31 mouse cellular contexts compared by ENCODE assay signal in the genomic region with DNA sequence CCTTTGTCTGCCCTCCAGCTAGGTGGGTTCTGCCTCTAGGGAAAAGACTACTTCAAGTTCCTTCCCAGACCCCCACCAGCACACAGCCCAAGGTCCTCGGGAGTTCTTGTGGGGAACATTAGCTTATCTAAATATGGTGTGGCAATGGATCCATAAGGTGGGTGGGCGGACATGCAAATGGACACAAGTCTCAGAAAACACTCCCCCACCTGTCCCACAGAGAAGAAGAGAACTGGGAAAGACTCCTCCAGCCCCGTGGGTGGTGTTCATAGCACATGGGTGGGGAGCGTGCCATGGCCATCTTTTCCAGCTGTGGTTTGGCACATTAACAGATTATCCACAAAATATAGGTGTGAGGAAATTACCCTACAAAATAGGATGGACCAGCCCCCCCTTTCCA.
DNase-seq lines count a peak whose midpoint lies in the region; ATAC-seq lines count a peak whose summit lies in the region.
"Had no signal": no experiment of that assay in that cellular context is flagged by ENCODE, and none has a peak within 500 bp of the region (broad histone marks: within the 10 kb centered on the region; RNA-seq: fewer than 3 reads in every experiment).

No protein-coding gene starts in this region.

- no peak overlapping the region for H3K4me3 ChIP-seq in liver, embryonic 12.5 days
- H3K4me3 ChIP-seq: embryonic facial prominence, embryonic 13.5 days; forebrain, embryonic 10.5 days; forebrain, embryonic 15.5 days; gastrocnemius, adult 2 months; hindbrain, embryonic 10.5 days; hindbrain, embryonic 15.5 days; limb, embryonic 10.5 days; limb, embryonic 15.5 days; midbrain, embryonic 13.5 days; neural tube, embryonic 13.5 days had no signal

- WGBS in liver, embryonic 12.5 days (ENCODE audit: insufficient replicate concordance), result 63% methylated on average over 4 of the region's 4 CpGs

- no peaks in the 10 kb centered on the region for H3K27me3 ChIP-seq in liver, embryonic 12.5 days (replicated peaks)
- H3K27me3 ChIP-seq: embryonic facial prominence, embryonic 13.5 days; forebrain, embryonic 15.5 days; hindbrain, embryonic 15.5 days; limb, embryonic 15.5 days; midbrain, embryonic 13.5 days; neural tube, embryonic 13.5 days had no signal

- H3K9ac ChIP-seq in liver, embryonic 12.5 days, result no peak overlapping the region
- H3K9ac ChIP-seq: embryonic facial prominence, embryonic 13.5 days; forebrain, embryonic 15.5 days; hindbrain, embryonic 15.5 days; limb, embryonic 15.5 days; liver, embryonic 14.5 days; midbrain, embryonic 13.5 days; neural tube, embryonic 13.5 days had no signal

- H3K27ac ChIP-seq in liver, embryonic 12.5 days, result no peak overlapping the region
- H3K27ac ChIP-seq: embryonic facial prominence, embryonic 13.5 days; forebrain, embryonic 10.5 days; forebrain, embryonic 15.5 days; gastrocnemius, adult 2 months; hindbrain, embryonic 15.5 days; limb, embryonic 10.5 days; limb, embryonic 15.5 days; liver, embryonic 14.5 days; macrophage; midbrain, embryonic 13.5 days; neural tube, embryonic 13.5 days had no signal

- H3K36me3 ChIP-seq in liver, embryonic 12.5 days, result no peaks in the 10 kb centered on the region
- H3K36me3 ChIP-seq: embryonic facial prominence, embryonic 13.5 days; forebrain, embryonic 10.5 days; forebrain, embryonic 15.5 days; hindbrain, embryonic 10.5 days; hindbrain, embryonic 15.5 days; limb, embryonic 10.5 days; limb, embryonic 15.5 days; midbrain, embryonic 13.5 days; neural tube, embryonic 13.5 days had no signal

- H3K9me3 ChIP-seq in liver, embryonic 12.5 days (replicated peaks), result peaks cover 10% of the 10 kb centered on the region; the same call in 1 of the 2 replicates
- H3K9me3 ChIP-seq: embryonic facial prominence, embryonic 13.5 days; forebrain, embryonic 10.5 days; forebrain, embryonic 15.5 days; hindbrain, embryonic 10.5 days; hindbrain, embryonic 15.5 days; limb, embryonic 10.5 days; limb, embryonic 15.5 days; midbrain, embryonic 13.5 days; neural tube, embryonic 13.5 days had no signal

- peak; percentile 53 for DNase-seq in layer of hippocampus, adult 11-12 months (ENCODE audit: low spot score)
- DNase-seq in layer of hippocampus, postnatal 25 days (ENCODE audit: extremely low spot score in 1 of 2, low spot score in 1 of 2), result no peak
- DNase-seq in right cerebral cortex, adult 18-20 months, result peak; percentile 49
- no peak for DNase-seq in right cerebral cortex, postnatal 25 days
- DNase-seq in layer of hippocampus, adult 9-11 months, result peak; percentile 76
- no peak for DNase-seq in spleen, postnatal 10 days (ENCODE audit: low spot score in 2 of 2)
- DNase-seq: adrenal gland, postnatal 25 days; cerebellum, adult 18-20 months; cerebellum, postnatal 10 days; gastrocnemius, adult 2 months; gastrocnemius, postnatal 36 days; heart, postnatal 14 days; kidney, adult 11 months; kidney, postnatal 14 days; lung, adult 2 months; lung, postnatal 10 days; thymus, postnatal 4 days had no signal

- ATAC-seq in liver, embryonic 12.5 days, result no peak
- ATAC-seq: CD4-positive, CD25-positive, alpha-beta regulatory T cell, adult 4 months; forebrain, embryonic 15.5 days; inflammation-experienced regulatory T-cells, adult 6 months; midbrain, embryonic 13.5 days had no signal

- H3K4me1 ChIP-seq in liver, embryonic 12.5 days, result no peaks in the 10 kb centered on the region
- H3K4me1 ChIP-seq: embryonic facial prominence, embryonic 13.5 days; forebrain, embryonic 10.5 days; forebrain, embryonic 15.5 days; hindbrain, embryonic 15.5 days; limb, embryonic 15.5 days; midbrain, embryonic 13.5 days; neural tube, embryonic 13.5 days had no signal

- H3K4me2 ChIP-seq in liver, embryonic 12.5 days, result no peak overlapping the region
- H3K4me2 ChIP-seq: embryonic facial prominence, embryonic 13.5 days; forebrain, embryonic 15.5 days; hindbrain, embryonic 15.5 days; limb, embryonic 15.5 days; midbrain, embryonic 13.5 days; neural tube, embryonic 13.5 days had no signal

Comparison
In these comparisons a context has a peak if more than half of its experiments do, and no peak if none do; other contexts are left out.
1. DNase-seq: peak in layer of hippocampus, adult 11-12 months (single experiment), right cerebral cortex, adult 18-20 months (single experiment) and layer of hippocampus, adult 9-11 months (single experiment); none in layer of hippocampus, postnatal 25 days (0 of 2), right cerebral cortex, postnatal 25 days (single experiment) and spleen, postnatal 10 days (0 of 2).